ENCODE assay signal across 11 mouse cellular contexts in the genomic region with DNA sequence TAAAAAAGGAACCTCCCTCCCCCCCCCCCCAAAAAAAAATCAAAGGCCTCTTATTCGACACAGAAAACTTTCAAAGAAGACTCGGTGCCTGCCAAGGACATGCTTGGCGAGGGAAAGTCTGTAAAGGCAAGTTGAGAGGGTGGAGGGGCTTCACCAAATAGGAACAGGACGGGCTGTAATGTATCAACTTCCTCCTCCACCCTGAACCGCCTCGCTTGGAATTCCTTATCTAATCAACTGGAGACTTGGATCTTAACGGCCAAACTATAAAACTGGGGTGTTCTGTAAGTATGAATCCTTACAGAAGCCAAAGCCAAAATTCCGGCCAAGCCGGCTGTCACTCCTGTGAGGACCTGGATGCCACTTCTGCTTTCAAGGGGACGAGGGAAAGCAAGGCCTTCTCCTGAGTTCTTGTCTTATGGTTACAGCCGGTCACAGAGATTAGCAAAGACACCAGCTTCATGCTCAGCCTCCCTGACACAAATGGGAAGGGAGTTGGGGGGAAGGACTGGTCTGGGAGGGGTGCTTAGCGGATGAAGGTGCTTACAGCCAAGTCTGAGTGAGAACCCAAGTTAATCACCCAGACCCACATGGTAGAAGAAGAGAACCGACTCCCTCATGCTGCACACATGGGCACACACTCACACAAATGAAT. TPM values are rescaled to one million over a fixed set of nuclear protein-coding genes. Genes with fewer than 3 reads are reported as not detected.
DNase-seq lines count a peak whose midpoint lies in the region; ATAC-seq and TF ChIP-seq lines count a peak whose summit lies in the region.
"Had no signal": no experiment of that assay in that cellular context is flagged by ENCODE, and none has a peak within 500 bp of the region (broad histone marks: within the 10 kb centered on the region; RNA-seq: fewer than 3 reads in every experiment).

No protein-coding gene starts in this region.

- H3K9ac ChIP-seq in heart, embryonic 13.5 days, result no peak overlapping the region
- H3K9ac ChIP-seq in lung, embryonic 15.5 days, result no peak overlapping the region
- H3K9ac ChIP-seq in forebrain, embryonic 15.5 days (replicated peaks), result no peak overlapping the region
- no peak overlapping the region for H3K9ac ChIP-seq in liver, embryonic 12.5 days
- H3K9ac ChIP-seq: liver, embryonic 15.5 days had no signal

- H3K36me3 ChIP-seq in heart, embryonic 13.5 days, result no peaks in the 10 kb centered on the region
- no peaks in the 10 kb centered on the region for H3K36me3 ChIP-seq in lung, embryonic 15.5 days
- H3K36me3 ChIP-seq in forebrain, embryonic 15.5 days, result no peaks in the 10 kb centered on the region
- no peaks in the 10 kb centered on the region for H3K36me3 ChIP-seq in liver, embryonic 12.5 days
- H3K36me3 ChIP-seq: liver, embryonic 15.5 days had no signal

- DNase-seq in layer of hippocampus, adult 2 months (ENCODE audit: low spot score in 2 of 2), result no peak
- no peak for DNase-seq in layer of hippocampus, adult 9-11 months
- no peak for DNase-seq in c-Kit-positive CD71-positive TER-119-positive erythroid progenitor cells, embryonic 14.5 days (ENCODE audit: low spot score)
- DNase-seq in thymus, postnatal 25 days, result no peak
- DNase-seq: kidney, adult 9 months had no signal

- H3K9me3 ChIP-seq in heart, embryonic 13.5 days, result no peaks in the 10 kb centered on the region
- no peaks in the 10 kb centered on the region for H3K9me3 ChIP-seq in lung, embryonic 15.5 days
- no peaks in the 10 kb centered on the region for H3K9me3 ChIP-seq in forebrain, embryonic 15.5 days
- no peaks in the 10 kb centered on the region for H3K9me3 ChIP-seq in liver, embryonic 12.5 days (replicated peaks)
- H3K9me3 ChIP-seq: liver, embryonic 15.5 days had no signal

- H3K27ac ChIP-seq in layer of hippocampus, adult 2 months, result peak overlapping the region; percentile 68
- H3K27ac ChIP-seq in heart, embryonic 13.5 days (replicated peaks), result peak overlapping the region; percentile 52; the same call in 1 of the 2 replicates
- H3K27ac ChIP-seq in lung, embryonic 15.5 days, result peak overlapping the region; percentile 47
- H3K27ac ChIP-seq in forebrain, embryonic 15.5 days (replicated peaks), result no peak overlapping the region
- H3K27ac ChIP-seq in liver, embryonic 12.5 days, result no peak overlapping the region
- H3K27ac ChIP-seq: liver, embryonic 15.5 days had no signal

- H3K4me3 ChIP-seq in layer of hippocampus, adult 2 months, result no peak overlapping the region
- no peak overlapping the region for H3K4me3 ChIP-seq in heart, embryonic 13.5 days
- no peak overlapping the region for H3K4me3 ChIP-seq in lung, embryonic 15.5 days
- no peak overlapping the region for H3K4me3 ChIP-seq in forebrain, embryonic 15.5 days
- no peak overlapping the region for H3K4me3 ChIP-seq in liver, embryonic 12.5 days
- H3K4me3 ChIP-seq: liver, embryonic 15.5 days; myocyte had no signal

- WGBS in heart, embryonic 13.5 days, result 22% methylated on average over 13 of the region's 13 CpGs
- 26% methylated on average over 13 of the region's 13 CpGs for WGBS in lung, embryonic 15.5 days
- WGBS in forebrain, embryonic 15.5 days, result 61% methylated on average over 13 of the region's 13 CpGs
- WGBS in liver, embryonic 12.5 days (ENCODE audit: insufficient replicate concordance), result 18% methylated on average over 13 of the region's 13 CpGs

- peak overlapping the region; percentile 28 for H3K4me2 ChIP-seq in heart, embryonic 13.5 days
- H3K4me2 ChIP-seq in lung, embryonic 15.5 days, result no peak overlapping the region
- H3K4me2 ChIP-seq in forebrain, embryonic 15.5 days (replicated peaks), result no peak overlapping the region
- no peak overlapping the region for H3K4me2 ChIP-seq in liver, embryonic 12.5 days
- H3K4me2 ChIP-seq: liver, embryonic 15.5 days had no signal

- H3K27me3 ChIP-seq in heart, embryonic 13.5 days (replicated peaks), result no peaks in the 10 kb centered on the region
- H3K27me3 ChIP-seq in lung, embryonic 15.5 days, result no peaks in the 10 kb centered on the region
- H3K27me3 ChIP-seq in forebrain, embryonic 15.5 days, result no peaks in the 10 kb centered on the region
- no peaks in the 10 kb centered on the region for H3K27me3 ChIP-seq in liver, embryonic 12.5 days (replicated peaks)
- H3K27me3 ChIP-seq: liver, embryonic 15.5 days had no signal

- no peak for TF ChIP-seq CTCF in layer of hippocampus, adult 2 months (conservative IDR thresholded peaks at IDR 0.05)

- ATAC-seq in heart, embryonic 13.5 days (ENCODE audit: extremely low read depth, insufficient number of reproducible peaks, low FRiP score, low TSS enrichment), result no peak
- ATAC-seq in lung, embryonic 15.5 days (ENCODE audit: borderline replicate concordance, extremely low read depth, low FRiP score, low TSS enrichment), result no peak
- ATAC-seq in forebrain, embryonic 15.5 days (replicated peaks), result no peak
- no peak for ATAC-seq in liver, embryonic 12.5 days

- peaks cover 37% of the 10 kb centered on the region for H3K4me1 ChIP-seq in heart, embryonic 13.5 days
- H3K4me1 ChIP-seq in lung, embryonic 15.5 days, result peaks cover 20% of the 10 kb centered on the region
- peaks cover 6% of the 10 kb centered on the region for H3K4me1 ChIP-seq in forebrain, embryonic 15.5 days
- peaks cover 23% of the 10 kb centered on the region for H3K4me1 ChIP-seq in liver, embryonic 12.5 days

RNA-seq across cellular contexts. Expression of a gene that starts 34.7 kb away (rescaled TPM):
- 10 to 100 TPM; 16.5 to 18.9 TPM for total RNA-seq in layer of hippocampus, adult 2 months (2021)
- polyA plus RNA-seq in heart, embryonic 13.5 days (2015; fragmentation: Nextera tagmentation; extraction: Ambion mirVana), result 3.8 and 4.1 TPM in 2 replicates
- 3.4 and 4.3 TPM in 2 replicates for polyA plus RNA-seq in lung, embryonic 15.5 days (2015; fragmentation: Nextera tagmentation; extraction: Ambion mirVana)
- polyA plus RNA-seq in forebrain, embryonic 15.5 days (2015; fragmentation: Nextera tagmentation; extraction: Ambion mirVana), result 14.1 and 15.0 TPM in 2 replicates
- 0.90 and 1.0 TPM in 2 replicates for polyA plus RNA-seq in liver, embryonic 12.5 days (2016; fragmentation: Nextera tagmentation; extraction: Ambion mirVana)

RNA-seq across cellular contexts. Expression of a gene that starts 50.3 kb away (rescaled TPM):
- total RNA-seq in layer of hippocampus, adult 2 months (2021), result 10 to 100 TPM; 20.9 to 21.7 TPM
- 22.9 and 32.9 TPM in 2 replicates for polyA plus RNA-seq in heart, embryonic 13.5 days (2015; fragmentation: Nextera tagmentation; extraction: Ambion mirVana)
- polyA plus RNA-seq in lung, embryonic 15.5 days (2015; fragmentation: Nextera tagmentation; extraction: Ambion mirVana), result 30.6 and 32.5 TPM in 2 replicates
- 7.5 and 11.4 TPM in 2 replicates for polyA plus RNA-seq in forebrain, embryonic 15.5 days (2015; fragmentation: Nextera tagmentation; extraction: Ambion mirVana)
- polyA plus RNA-seq in liver, embryonic 12.5 days (2016; fragmentation: Nextera tagmentation; extraction: Ambion mirVana), result 6.9 and 7.8 TPM in 2 replicates

Comparison
In these comparisons a context has a peak if more than half of its experiments do, and no peak if none do; other contexts are left out.
1. H3K27ac ChIP-seq: peak in layer of hippocampus, adult 2 months (single experiment), heart, embryonic 13.5 days (single experiment) and lung, embryonic 15.5 days (single experiment); none in forebrain, embryonic 15.5 days (single experiment) and liver, embryonic 12.5 days (single experiment).